Mouse (Mus musculus): ENCODE results near the gene Tfrc.
"Not testable (repeated sequence)": the region's sequence is repeated elsewhere in the genome, so short reads cannot be mapped to it uniquely, and the experiment has no call there.

Gene Tfrc

DNA sequence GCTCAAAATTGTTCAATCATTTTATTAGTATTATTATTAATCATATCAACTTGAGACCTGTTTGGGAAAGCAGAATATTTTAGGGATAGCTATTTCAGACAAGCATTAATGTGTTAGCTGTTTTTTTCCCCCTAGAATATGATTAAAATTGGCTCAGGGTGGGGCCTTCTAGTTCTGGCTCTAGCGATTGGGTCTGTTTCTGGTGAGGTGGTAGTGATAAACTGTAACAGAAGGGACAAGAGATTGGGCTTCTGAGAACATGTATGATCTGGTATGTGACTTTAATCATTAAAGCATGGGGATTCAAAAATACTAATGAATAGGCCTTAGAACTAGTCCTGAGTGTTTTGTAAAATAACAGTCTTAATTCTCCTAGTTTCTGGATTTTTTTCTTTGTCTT is 3.3 kb downstream of the Tfrc start:
- DNase-seq (ENCODE audit: inconsistent ontology term), result no peak

DNA sequence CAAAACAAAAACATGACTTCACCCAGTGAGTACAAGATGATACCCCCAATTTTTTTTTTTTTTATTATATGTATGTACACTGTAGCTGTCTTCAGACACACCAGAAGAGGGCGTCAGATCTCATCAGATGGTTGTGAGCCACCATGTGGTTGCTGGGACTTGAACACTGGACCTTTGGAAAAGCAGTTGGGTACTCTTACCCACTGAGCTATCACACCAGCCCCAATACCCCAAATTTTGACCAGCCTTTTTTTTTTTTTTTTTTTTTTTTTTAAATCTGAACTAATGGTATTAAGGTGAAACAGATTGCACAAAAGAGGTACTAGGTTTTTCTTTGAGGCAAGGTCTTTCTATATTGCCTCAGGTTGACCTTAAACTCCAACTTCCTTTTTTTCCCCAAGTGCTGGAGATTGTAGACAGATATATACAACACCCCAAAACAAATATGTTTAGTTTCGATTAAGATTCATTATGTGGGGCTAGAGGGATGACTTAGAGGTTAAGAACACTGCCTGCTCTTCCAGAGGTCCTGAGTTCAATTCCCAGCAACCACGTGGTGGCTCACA is 4.6 kb downstream of the Tfrc start:
- DNase-seq (ENCODE audit: inconsistent ontology term), result no peak

DNA sequence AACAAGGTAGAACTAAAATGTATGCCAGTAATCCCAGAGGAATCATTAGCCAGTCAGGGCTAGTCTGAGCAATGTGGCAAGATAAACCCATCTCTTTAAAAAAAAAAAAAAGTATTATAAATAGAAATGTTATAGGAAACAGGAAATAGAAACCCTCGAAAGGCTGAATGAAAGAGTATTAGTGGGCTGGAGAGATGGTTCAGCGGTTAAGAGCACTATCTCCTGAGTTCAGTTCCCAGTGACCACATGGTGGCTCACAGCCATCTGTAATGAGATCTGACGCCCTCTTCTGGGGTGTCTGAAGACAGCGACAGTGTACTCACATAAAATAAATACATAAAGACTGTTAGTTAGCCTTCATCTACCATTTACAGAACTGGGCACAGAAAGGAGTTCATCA is 5.3 kb downstream of the Tfrc start:
- DNase-seq (ENCODE audit: inconsistent ontology term), result no peak

DNA sequence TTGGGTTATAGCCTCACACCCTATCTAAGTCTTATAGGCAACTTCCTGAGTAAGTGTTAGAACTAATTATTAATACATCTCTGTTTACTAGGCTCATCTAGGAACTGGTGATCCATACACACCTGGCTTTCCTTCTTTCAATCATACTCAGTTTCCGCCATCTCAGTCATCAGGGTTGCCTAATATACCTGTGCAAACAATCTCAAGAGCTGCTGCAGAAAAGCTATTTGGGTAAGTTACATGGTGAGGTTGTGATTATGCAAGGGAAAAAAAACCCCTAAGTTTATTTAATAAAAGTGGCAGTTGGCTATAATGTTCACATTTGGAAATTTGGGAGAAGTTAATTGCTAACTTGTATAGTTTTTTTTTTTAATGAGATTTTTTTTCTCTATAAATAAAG is 10.2 kb downstream of the Tfrc start:
- DNase-seq (ENCODE audit: inconsistent ontology term), result no peak

DNA sequence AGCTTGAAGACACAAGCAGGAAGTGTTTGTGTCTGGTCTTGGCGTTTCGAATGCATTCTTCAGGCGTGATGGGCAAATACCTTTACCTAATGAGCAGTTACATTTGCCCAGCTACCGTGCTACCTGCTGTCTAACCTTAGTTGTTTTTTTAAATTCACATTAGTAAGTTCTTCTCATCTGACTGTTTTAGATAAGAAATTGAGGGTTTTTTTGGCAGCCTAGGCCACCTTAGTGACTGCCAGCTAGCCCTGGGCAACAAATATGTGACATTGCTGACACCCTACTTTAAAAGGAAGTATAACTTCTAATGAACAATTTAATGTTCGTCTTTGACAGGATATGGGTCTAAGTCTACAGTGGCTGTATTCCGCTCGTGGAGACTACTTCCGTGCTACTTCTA is 19.4 kb downstream of the Tfrc start:
- no peak for DNase-seq (ENCODE audit: inconsistent ontology term)

DNA sequence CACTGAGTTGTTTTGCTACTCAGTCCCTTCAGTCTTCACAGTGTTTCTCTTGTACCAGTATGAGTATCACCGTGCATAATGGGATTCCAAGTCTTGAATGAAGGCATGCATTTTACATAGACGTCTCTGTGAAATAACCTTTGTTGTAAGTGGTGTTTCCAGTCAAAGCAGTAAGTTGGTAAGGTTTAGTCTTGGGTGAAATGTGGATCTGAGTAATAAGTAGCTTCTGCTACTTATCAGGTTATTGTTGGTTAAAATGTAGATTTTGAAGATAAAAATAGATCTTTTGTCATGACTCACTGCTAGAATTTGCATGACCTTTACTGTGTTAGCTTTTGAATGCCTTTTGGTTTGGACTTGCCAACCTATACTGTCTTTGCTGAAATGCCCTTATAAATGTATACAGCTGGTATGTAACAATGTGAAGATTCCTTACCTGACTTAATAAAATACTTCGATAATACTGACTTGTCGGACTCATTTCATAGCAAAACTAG is 23.7 kb downstream of the Tfrc start:
- no peak for DNase-seq (ENCODE audit: inconsistent ontology term)

DNA sequence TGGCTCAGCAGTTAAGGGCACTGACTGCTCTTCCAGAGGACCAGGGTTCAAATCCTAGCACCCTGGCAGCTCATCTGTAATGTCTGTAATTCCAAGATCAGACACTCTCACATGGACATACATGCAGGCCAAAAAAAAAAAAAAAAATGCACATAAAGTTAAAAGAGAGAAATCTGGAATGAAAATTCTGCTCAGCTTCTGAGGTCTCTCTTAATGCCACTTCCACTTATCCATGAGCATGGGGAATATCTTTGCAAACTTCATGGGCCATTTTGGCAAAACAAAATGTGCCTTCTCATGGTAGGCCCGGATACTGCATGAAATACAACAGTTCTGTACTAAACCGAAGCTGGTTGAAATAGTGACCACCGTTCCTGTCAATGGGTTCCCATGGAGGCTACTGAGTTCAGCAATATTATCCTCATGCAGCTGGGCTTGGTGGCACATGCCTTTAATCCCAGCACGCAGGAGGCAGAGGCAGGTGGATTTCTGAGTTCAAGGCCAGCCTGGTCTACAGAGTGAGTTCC is 24.8 kb downstream of the Tfrc start:
- no peak for DNase-seq (ENCODE audit: inconsistent ontology term)

DNA sequence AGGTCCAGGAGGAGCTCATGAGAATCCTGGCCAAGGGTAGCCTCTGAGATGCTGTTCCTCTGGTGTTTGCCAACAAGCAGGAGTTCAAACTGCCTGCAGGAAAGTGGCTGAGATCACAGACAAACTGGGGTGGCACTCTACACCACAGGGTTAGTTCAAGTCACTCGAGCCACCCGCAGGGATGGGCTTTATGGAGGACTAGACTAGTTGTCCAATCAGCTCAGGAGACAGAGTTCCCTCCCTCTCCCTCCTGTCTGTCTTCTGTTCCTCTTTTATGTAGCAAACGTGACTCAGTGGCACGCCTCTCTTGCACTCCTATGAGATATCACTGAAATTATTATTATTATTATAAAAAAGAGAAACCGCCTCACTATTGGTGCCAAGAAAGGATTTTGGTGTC is 25.5 kb downstream of the Tfrc start:
- no peak for DNase-seq (ENCODE audit: inconsistent ontology term)

DNA sequence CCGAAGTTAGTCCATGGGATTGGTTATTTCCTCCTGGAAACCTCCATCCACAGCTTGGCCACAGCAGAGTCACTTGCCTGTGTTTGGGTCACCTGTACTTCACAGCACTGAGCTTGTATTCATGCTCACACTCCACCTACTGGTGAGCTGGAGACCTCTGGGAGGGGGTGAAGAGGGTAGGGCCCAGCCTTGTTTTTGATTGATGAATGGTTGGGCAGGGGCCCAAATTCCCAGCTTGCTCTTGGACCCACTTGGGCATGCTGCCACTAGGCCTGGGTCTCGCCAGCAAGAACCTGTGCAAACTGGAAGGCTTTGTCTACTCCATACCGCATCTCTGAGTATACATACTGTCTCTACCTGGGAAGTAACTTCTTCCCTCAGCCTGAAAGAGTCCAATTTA is 26.6 kb downstream of the Tfrc start:
- DNase-seq (ENCODE audit: inconsistent ontology term), result no peak

DNA sequence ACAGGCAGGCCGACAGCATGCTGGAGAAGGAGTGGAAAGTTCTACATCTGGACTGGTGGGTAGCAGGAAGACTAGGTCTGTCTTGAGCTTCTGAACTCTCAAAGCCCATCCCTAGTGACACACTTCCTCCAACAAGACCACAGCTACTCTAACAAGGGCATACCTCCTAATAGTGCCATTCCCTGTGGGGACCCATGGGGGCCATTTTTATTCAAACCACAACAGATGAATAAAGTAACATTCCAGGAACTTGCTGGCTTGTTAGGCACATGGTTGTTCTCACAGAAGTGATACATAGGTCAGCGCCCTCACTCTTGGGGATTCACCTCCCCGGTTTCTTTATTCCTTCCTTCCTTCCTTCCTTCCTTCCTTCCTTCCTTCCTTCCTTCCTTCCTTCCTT is 27.6 kb downstream of the Tfrc start:
- no peak for DNase-seq (ENCODE audit: inconsistent ontology term)

DNA sequence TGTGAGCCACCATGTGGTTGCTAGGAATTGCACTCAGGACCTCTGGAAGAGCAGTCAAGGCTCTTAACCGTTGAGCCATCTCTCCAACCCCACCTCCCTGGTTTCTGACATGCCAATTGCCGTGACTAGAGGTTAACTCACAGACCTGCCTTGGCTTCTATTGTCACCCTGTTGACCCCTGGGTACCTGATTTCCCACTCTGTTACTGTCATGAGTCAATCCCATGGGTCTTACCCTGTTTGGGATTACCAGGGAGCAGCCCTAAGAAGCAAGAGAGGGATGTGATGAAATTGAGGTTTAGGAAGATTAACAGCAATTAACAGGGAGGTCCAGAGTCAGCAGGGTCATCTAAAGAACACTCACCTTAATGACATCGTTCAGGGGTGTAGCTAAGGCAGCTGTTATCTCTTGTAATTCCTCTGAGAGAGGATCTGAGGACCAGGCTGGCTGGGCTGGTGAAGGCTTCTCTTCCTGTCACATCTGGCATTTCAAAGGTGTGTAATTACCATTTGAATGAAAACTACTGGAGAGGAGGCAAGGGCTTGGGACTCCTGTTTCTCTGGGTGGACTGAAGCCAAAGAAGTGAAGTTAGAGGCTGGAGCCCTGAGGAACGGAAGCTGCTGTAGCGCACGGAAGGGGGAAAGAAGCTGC is 28.3 kb downstream of the Tfrc start:
- DNase-seq (ENCODE audit: inconsistent ontology term), result no peak

DNA sequence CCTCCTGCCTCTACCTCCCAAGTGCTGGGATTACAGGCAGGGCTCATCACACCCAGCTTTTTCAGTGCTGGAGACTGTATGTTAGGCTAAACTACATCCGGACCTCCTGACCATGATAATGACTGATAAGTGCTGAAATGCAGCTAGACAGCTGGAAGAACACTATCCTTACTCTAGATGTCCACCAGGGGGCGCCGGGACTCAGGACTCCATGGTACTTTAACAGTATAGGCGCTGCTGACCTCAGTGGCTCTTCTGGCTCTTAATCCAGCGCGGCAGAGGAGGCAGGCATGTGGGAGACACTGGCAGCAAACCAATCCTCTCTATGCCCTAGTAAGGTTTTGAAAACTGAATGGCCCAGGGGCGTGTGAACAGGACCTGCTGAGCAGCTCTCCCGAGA is 29.8 kb downstream of the Tfrc start:
- DNase-seq (ENCODE audit: inconsistent ontology term), result peak; percentile 93

DNA sequence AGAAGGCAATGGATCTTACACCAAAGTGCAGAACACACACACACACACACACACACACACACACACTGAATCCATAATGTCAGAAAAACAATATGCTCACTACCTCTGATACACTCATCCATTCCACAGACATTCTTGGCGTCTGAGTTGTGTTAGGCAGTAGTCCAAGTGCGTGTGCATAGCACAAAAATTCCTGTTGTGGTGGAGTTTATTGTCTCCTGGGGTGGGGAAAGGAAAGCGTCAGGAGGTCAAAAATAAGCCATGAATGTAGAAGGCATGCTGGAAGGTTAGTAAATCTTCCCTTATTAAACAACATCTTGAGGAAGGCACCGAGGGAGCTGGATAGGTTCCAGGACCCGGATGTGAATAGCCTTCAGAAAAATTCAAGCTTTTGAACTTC is 31.4 kb downstream of the Tfrc start:
- DNase-seq (ENCODE audit: inconsistent ontology term), result peak; percentile 94

DNA sequence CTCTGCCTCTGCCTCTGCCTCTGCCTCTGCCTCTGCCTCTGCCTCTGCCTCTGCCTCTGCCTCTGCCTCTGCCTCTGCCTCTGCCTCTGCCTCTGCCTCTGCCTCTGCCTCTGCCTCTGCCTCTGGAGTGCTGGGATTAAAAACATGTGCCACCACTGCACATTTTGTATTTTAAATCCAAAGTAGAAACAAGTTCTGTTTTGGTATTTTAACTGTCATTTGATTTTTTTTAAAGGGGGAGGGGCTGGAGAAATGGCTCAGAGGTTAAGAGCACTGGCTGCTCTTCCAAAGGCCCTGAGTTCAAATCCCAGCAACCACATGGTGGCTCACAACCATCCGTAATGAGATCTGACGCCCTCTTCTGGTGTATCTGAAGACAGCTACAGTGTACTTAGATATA is 32.0 kb downstream of the Tfrc start:
- not testable (repeated sequence) for DNase-seq (ENCODE audit: inconsistent ontology term)

DNA sequence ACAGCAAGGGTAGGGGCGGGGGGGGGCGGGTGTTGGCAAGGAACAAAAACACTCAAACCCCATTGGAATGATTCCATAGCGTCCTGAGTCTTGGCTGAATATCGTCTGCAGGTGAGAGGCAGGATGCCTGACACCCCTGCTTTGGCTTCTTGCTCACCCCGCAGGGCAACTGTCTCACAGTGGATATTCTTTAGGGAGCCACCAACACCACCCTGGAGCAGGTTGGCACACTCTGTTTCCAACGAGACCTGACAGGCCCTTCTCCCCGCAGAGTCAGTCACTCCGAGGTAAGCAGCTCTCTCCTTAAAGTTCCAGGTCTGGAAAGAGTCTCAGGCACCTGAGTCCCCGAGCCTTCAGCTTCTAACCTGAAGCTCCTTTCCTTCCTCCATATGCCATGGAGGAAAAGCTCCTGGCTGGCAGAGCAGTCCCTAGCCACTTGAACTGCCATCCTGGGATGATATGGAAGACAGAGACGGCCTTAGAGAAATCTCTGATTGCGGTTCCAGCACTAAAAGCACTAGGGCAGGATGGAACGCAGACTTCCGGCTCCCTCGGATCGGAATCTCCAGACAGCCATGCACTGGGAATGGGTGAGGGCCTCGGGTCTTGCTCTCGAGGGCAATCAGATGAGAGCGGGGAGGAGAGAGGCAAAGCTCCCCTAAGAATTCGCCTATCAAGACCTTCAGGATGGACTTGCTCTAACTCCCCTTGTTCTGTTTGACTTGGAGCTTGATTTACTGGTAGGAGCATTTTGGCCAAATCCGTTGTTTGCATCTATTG is 32.9 kb downstream of the Tfrc start:
- no peak for DNase-seq (ENCODE audit: inconsistent ontology term)

DNA sequence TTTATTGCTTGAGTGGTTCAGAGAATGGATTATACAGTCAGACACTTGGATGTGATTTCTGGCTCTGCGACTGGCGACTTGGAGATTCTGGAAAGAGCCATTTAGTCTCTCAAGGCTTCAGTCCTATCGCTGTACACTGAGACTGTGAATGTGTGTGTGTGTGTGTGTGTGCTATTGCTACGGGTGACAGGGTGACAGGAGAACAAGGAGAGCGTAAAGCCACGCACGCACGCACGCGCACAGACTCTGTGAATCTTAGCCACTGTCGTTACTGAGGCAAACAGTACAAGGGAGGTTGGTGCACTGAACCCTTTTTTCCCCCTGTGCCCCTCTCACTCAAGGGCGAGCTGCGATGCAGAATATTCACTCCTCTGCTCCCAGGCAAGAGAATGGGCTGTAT is 33.6 kb downstream of the Tfrc start:
- no peak for DNase-seq (ENCODE audit: inconsistent ontology term)

DNA sequence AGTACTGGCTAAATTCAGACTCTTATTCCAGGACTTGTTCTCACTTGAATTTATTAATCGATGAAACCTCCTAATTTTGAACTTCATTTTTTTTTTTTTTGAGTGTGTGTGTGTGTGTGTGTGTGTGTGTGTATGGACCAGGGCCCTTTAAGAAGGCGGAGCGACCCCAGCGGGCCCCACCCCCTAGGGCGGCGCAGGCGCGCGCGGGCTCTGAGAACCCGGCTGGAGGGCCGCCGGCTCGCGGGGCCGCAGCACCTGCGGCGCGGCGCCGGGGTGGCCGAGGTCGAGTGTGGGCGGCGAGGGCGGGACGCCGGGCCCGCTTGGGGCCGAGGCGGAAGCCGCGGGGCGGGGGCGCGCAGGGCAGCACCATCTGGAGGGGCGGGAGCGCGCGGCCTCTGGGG is 34.9 kb downstream of the Tfrc start, which contains the start of gene Tnk2:
TSS of gene Tnk2 (plus strand) at position 214 of the 401 bp plus-strand sequence.
- peak; percentile 95 for DNase-seq (ENCODE audit: inconsistent ontology term)

DNA sequence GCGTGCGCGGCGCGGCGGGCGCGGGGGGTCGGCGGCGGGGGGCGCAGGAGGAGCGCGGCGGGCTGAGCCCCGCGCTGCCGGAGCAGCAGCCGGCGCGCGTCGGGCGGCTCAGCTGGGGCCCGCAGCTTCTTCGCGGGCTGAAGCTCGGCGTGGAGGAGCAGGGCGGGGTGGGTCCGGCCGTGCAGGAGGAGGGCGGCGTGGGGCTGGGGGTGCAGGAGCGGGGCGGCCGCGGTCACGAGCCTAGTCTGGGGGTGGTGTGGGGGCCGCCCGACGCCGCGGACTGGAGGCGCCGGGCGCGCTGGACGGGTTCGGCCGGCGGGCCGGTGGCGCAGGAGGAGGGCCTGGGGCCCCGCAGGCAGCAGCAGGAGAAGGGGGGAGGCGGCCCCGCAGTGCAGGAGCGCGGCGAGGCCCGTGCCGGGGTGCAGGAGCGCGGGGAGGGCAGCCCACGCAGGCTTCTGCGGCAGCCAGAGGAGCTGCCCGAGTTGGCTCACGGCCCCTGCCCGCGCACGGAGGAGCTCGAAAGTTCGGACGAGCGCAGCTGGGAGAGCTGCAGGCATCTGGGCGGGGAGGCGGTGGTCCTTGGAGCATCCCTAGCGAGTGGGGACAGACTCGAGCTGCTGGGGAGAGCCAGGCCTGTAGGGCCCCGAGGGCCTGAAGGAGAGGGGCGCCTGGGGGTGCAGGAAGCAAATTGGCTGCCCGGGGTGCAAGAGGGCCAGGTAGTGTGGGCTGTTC is 35.5 kb downstream of the Tfrc start:
- DNase-seq (ENCODE audit: inconsistent ontology term), result peak; percentile 57

DNA sequence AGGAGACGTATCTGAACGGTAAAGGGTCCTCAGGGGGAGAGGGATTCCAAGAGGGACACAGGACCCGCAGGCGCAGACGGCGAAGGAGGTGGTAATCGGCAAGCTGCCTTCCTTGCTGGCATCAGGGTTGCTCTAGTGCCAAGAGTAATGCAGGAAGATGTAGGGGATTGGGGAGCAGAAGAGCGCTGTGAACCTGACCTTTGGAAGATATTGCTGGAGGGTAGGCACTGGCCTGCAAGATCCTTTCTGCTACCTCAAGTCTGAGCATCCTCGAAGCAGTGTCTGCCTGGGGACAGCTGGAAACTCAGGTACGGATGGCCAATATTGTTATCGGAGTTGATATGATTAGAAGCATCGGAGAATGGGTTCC is 36.1 kb downstream of the Tfrc start:
- DNase-seq (ENCODE audit: inconsistent ontology term), result peak; percentile 29

DNA sequence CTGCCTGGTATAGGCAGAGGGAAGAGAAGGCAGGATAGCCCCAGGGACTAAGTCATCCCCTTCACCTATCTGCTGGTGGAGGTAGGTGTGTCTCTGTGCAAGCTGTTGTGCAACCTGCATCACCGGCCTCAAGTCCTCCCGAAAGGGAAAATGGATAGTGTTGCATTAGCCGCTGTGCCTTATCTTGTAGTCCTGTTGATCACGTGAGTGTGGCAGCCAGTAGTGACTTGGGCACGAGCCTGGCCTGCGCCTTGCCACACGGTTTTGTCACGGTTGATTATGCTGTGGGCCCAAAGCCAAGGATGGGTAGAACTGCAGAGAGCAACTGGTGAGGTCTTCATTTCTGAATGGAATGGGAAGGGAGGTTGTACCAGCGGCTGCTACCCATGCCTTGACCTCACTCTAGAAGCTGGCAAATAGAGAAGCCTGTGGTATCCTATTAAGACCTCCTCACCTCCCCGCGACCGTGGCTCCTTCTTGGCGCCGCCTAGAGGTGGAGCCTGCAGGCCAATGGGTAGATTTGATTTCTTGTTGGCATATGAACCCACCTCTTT is 36.7 kb downstream of the Tfrc start:
- DNase-seq (ENCODE audit: inconsistent ontology term), result peak; percentile 68

DNA sequence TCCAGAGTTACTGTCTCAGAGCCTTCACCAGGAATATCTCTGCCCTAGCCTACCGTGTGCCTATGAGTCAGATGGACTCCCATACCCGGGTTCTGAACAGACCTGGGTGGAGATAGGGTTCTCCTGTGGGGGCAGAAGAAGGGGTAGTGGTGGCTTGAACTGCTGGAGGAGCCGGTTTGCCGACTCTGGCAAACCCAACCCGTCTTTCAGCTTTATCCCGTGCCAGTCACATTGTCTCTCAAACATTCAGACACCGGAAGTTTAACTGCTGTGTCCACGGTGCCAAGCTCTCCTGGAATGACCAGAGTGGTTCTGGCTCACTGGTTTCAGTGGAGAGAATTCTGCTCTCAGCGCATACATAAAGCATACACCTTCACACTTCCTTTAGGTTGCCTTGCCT is 37.3 kb downstream of the Tfrc start:
- no peak for DNase-seq (ENCODE audit: inconsistent ontology term)

DNA sequence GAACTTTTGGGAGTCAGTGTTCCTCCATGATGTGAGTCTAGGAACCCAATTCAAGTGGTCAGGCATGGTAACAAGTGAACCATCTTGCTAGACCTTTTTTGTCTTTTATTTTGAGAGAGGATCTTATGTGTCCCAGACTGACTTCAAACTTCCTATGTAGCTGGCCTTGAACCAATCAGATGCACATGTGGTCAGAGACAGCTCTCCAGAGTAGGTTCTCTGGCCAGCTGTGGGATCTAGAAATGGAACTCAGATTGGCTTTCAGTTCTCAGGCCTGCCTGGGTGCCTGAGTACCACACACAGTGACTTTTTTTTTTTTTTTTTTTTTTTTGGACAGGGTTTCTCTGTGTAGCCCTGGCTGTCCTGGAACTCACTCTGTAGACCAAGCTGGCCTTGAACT is 39.0 kb downstream of the Tfrc start:
- no peak for DNase-seq (ENCODE audit: inconsistent ontology term)
